Mouse (Mus musculus): ENCODE results near the gene Trim29. TPM values are rescaled to one million over a fixed set of nuclear protein-coding genes. Genes with fewer than 3 reads are reported as not detected.

The Trim29 gene
- polyA plus RNA-seq, 1 experiment from 2014 or later, result 0.65 TPM

GRCm38 (mm10) chr9:43338067-43338466, 27.4 kb downstream of the Trim29 start:
- WGBS, result 80% methylated on average over 5 of the region's 5 CpGs
- no peak overlapping the region for H3K4me2 ChIP-seq
- no peak for ATAC-seq (ENCODE audit: low FRiP score)
- H3K4me3 ChIP-seq (replicated peaks), result no peak overlapping the region
- no peaks in the 10 kb centered on the region for H3K36me3 ChIP-seq (replicated peaks)
- 0 out of 2 replicates have a peak, but pooled peaks cover 5% of the 10 kb centered on the region for H3K27me3 ChIP-seq
- H3K4me1 ChIP-seq, result peaks cover 12% of the 10 kb centered on the region
- no peaks in the 10 kb centered on the region for H3K9me3 ChIP-seq
- H3K27ac ChIP-seq, result no peak overlapping the region
- no peak overlapping the region for H3K9ac ChIP-seq

GRCm38 (mm10) chr9:43339614-43340020, 29.0 kb downstream of the Trim29 start:
- peaks cover 7% of the 10 kb centered on the region; the same call in 1 of the 2 replicates for H3K27me3 ChIP-seq
- no peaks in the 10 kb centered on the region for H3K9me3 ChIP-seq
- no peak overlapping the region for H3K9ac ChIP-seq
- ATAC-seq (ENCODE audit: low FRiP score), result peak; percentile 79
- peaks cover 12% of the 10 kb centered on the region for H3K4me1 ChIP-seq
- WGBS, result 0% methylated on average over 2 of the region's 2 CpGs
- H3K27ac ChIP-seq, result no peak overlapping the region
- H3K4me2 ChIP-seq, result no peak overlapping the region
- H3K4me3 ChIP-seq (replicated peaks), result no peak overlapping the region
- no peaks in the 10 kb centered on the region for H3K36me3 ChIP-seq (replicated peaks)

- H3K27ac ChIP-seq, result no peak overlapping the region
- ATAC-seq (ENCODE audit: low FRiP score), result no peak
- H3K36me3 ChIP-seq (replicated peaks), result no peaks in the 10 kb centered on the region
- H3K4me2 ChIP-seq, result no peak overlapping the region
- H3K27me3 ChIP-seq, result peaks cover 20% of the 10 kb centered on the region
- no peaks in the 10 kb centered on the region for H3K9me3 ChIP-seq
- H3K4me3 ChIP-seq (replicated peaks), result no peak overlapping the region
- 52% methylated on average over 5 of the region's 5 CpGs for WGBS
- H3K9ac ChIP-seq, result no peak overlapping the region
- H3K4me1 ChIP-seq, result peaks cover 5% of the 10 kb centered on the region; the same call in 1 of the 2 replicates
These were observed 39.4 kb downstream of the Trim29 start for GRCm38 (mm10) chr9:43350089-43350488.

- Histone ChIP-seq H3K4me2 (no peak overlapping the region), H3K27ac (no peak overlapping the region), H3K9ac (no peak overlapping the region), H3K27me3 (peaks cover 20% of the 10 kb centered on the region), H3K4me1 (peaks cover 5% of the 10 kb centered on the region; the same call in 1 of the 2 replicates), H3K4me3 (replicated peaks) (no peak overlapping the region), H3K36me3 (replicated peaks) (no peaks in the 10 kb centered on the region), H3K9me3 (no peaks in the 10 kb centered on the region)
- ATAC-seq (ENCODE audit: low FRiP score), result no peak
- WGBS, result 70% methylated on average over 13 of the region's 13 CpGs
These were observed 40.4 kb downstream of the Trim29 start for GRCm38 (mm10) chr9:43351015-43351414.

- H3K9ac ChIP-seq, result no peak overlapping the region
These were observed 46.4 kb downstream of the Trim29 start for GRCm38 (mm10) chr9:43357011-43357410.

GRCm38 (mm10) chr9:43358591-43359323, 48.1 kb downstream of the Trim29 start:
- Histone ChIP-seq H3K9me3 (no peaks in the 10 kb centered on the region), H3K36me3 (replicated peaks) (no peaks in the 10 kb centered on the region), H3K27ac (no peak overlapping the region), H3K4me2 (0 out of 2 replicates have a peak overlapping the region, but pooled peaks have one; percentile 8), H3K4me1 (peaks cover 13% of the 10 kb centered on the region), H3K9ac (no peak overlapping the region), H3K4me3 (replicated peaks) (no peak overlapping the region), H3K27me3 (peaks cover 28% of the 10 kb centered on the region)
- 12% methylated on average over 15 of the region's 15 CpGs for WGBS
- ATAC-seq (ENCODE audit: low FRiP score), result peak; percentile 67

More at GRCm38 (mm10) chr9:43357011-43357410, 46.4 kb downstream of the Trim29 start:
- H3K4me1 ChIP-seq, result peaks cover 13% of the 10 kb centered on the region
- H3K4me3 ChIP-seq (replicated peaks), result no peak overlapping the region
- no peak overlapping the region for H3K4me2 ChIP-seq
- peaks cover 28% of the 10 kb centered on the region for H3K27me3 ChIP-seq
- H3K27ac ChIP-seq, result no peak overlapping the region
- no peaks in the 10 kb centered on the region for H3K36me3 ChIP-seq (replicated peaks)
- no peaks in the 10 kb centered on the region for H3K9me3 ChIP-seq
- ATAC-seq (ENCODE audit: low FRiP score), result no peak

GRCm38 (mm10) chr9:43368781-43369180, 58.1 kb downstream of the Trim29 start:
- Histone ChIP-seq H3K9me3 (no peaks in the 10 kb centered on the region), H3K4me1 (peaks cover 21% of the 10 kb centered on the region), H3K36me3 (replicated peaks) (no peaks in the 10 kb centered on the region), H3K27me3 (no peaks in the 10 kb centered on the region), H3K27ac (no peak overlapping the region), H3K4me2 (no peak overlapping the region), H3K4me3 (replicated peaks) (no peak overlapping the region), H3K9ac (no peak overlapping the region)
- 96% methylated on average over 3 of the region's 3 CpGs for WGBS
- ATAC-seq (ENCODE audit: low FRiP score), result no peak

GRCm38 (mm10) chr9:43383871-43384270, 73.2 kb downstream of the Trim29 start:
- no peak overlapping the region for H3K4me2 ChIP-seq
- no peak for ATAC-seq (ENCODE audit: low FRiP score)
- H3K4me3 ChIP-seq (replicated peaks), result no peak overlapping the region
- peaks cover 4% of the 10 kb centered on the region; the same call in 1 of the 2 replicates for H3K27me3 ChIP-seq
- WGBS, result 64% methylated on average over 4 of the region's 4 CpGs
- H3K9ac ChIP-seq, result no peak overlapping the region
- H3K36me3 ChIP-seq (replicated peaks), result no peaks in the 10 kb centered on the region
- no peaks in the 10 kb centered on the region for H3K9me3 ChIP-seq
- peaks cover 8% of the 10 kb centered on the region for H3K4me1 ChIP-seq
- no peak overlapping the region for H3K27ac ChIP-seq

GRCm38 (mm10) chr9:43384400-43384799, 73.8 kb downstream of the Trim29 start:
- Histone ChIP-seq H3K4me1 (peaks cover 13% of the 10 kb centered on the region), H3K36me3 (replicated peaks) (no peaks in the 10 kb centered on the region), H3K27ac (no peak overlapping the region), H3K9me3 (no peaks in the 10 kb centered on the region), H3K4me3 (replicated peaks) (no peak overlapping the region), H3K4me2 (no peak overlapping the region), H3K27me3 (peaks cover 4% of the 10 kb centered on the region; the same call in 1 of the 2 replicates), H3K9ac (no peak overlapping the region)
- ATAC-seq (ENCODE audit: low FRiP score), result no peak
- 71% methylated on average over 3 of the region's 3 CpGs for WGBS

Other genes starting within 250 kb of the Trim29 start
- 14.2 and 17.8 TPM in 2 replicates for gene Arhgef12, start 203.6 kb upstream of the Trim29 start, polyA plus RNA-seq (2016; fragmentation: Nextera tagmentation; extraction: Ambion mirVana)
- 11.4 and 12.1 TPM in 2 replicates for gene Tmem136, start 194.3 kb upstream of the Trim29 start, polyA plus RNA-seq (2016; fragmentation: Nextera tagmentation; extraction: Ambion mirVana)
- gene Pou2f3, start 100.5 kb upstream of the Trim29 start, polyA plus RNA-seq (2016; fragmentation: Nextera tagmentation; extraction: Ambion mirVana), result not detected in 2 replicates
- gene Oaf, start 70.9 kb upstream of the Trim29 start, polyA plus RNA-seq (2016; fragmentation: Nextera tagmentation; extraction: Ambion mirVana), result 21.9 and 25.6 TPM in 2 replicates

All from forebrain, embryonic 12.5 days (tissue).